Mouse (Mus musculus) left cerebral cortex, adult 2 months (tissue): ENCODE data around the gene Bin2. TPM values are rescaled to one million over a fixed set of nuclear protein-coding genes. Genes with fewer than 3 reads are reported as not detected.

Experiments
- DNase-seq, 2 experiments: peaks; one replicate each; pipeline ENCODE4 v3.0.0; 2021 to 2022; ENCODE audit warnings: low spot score in 2 of 2, mixed read lengths in 1 of 2; ENCODE audit errors: extremely low spot score in 1 of 2
- H3K27ac ChIP-seq: fragments of 200-600 bp; 2 replicates; pipeline ENCODE4 v1.8.1; 2022
- H3K4me3 ChIP-seq: fragments of 200-600 bp; 2 replicates; pipeline ENCODE4 v1.8.1; 2022
- CTCF ChIP-seq: fragments of 200-600 bp; IDR thresholded peaks from 2 replicates; pipeline ENCODE4 v1.8.1; 2022; ENCODE audit warnings: antibody characterized with exemption, mild to moderate bottlenecking, moderate library complexity
- intact Hi-C: fragments of 180-260 bp; cut with DNase I; formaldehyde crosslinking; loops from one replicate; pipeline ENCODE4 v1.15.1; 2025
- total RNA-seq, 2 experiments: library from RNA; stranded (reverse); gene quantifications; 2 replicates each; pipeline ENCODE4 v1.2.3; 2021

Bin2 gene
- total RNA-seq, 2 experiments from 2014 or later, result 3.5 to 6.2 TPM

- no peak for DNase-seq
- H3K27ac ChIP-seq, result no peak overlapping the region
- TF ChIP-seq CTCF, result no peak
- intact Hi-C loops, result loop anchor here (5.0 kb wide), 1 partner anchor 42 kb away; the partner anchor contains the start of gene Smagp
- H3K4me3 ChIP-seq, result no peak overlapping the region
These were observed 9.7 kb upstream of the Bin2 start for GRCm38 (mm10) chr15:100679005-100679404.

GRCm38 (mm10) chr15:100678581-100678980 is 9.2 kb upstream of the Bin2 start:
- Histone ChIP-seq H3K27ac (no peak overlapping the region), H3K4me3 (no peak overlapping the region)
- intact Hi-C loops, result loop anchor here (5.0 kb wide), 1 partner anchor 41 kb away; the partner anchor contains the start of gene Smagp
- no peak for DNase-seq
- TF ChIP-seq CTCF, result no peak

GRCm38 (mm10) chr15:100677675-100678074 is 8.3 kb upstream of the Bin2 start:
- no peak for TF ChIP-seq CTCF
- H3K4me3 ChIP-seq, result no peak overlapping the region
- intact Hi-C loops, result loop anchor here (5.0 kb wide), 1 partner anchor 40 kb away; the partner anchor contains the start of gene Smagp
- DNase-seq, result no peak
- no peak overlapping the region for H3K27ac ChIP-seq

- no peak overlapping the region for H3K27ac ChIP-seq
- intact Hi-C loops, result loop anchor here (5.0 kb wide), 1 partner anchor 39 kb away; the partner anchor contains the start of gene Smagp
- peak; percentile 21 for TF ChIP-seq CTCF
- DNase-seq, result no peak
- H3K4me3 ChIP-seq, result no peak overlapping the region
These were observed 7.2 kb upstream of the Bin2 start for GRCm38 (mm10) chr15:100676521-100676920.

GRCm38 (mm10) chr15:100675486-100675885 is 6.1 kb upstream of the Bin2 start:
- Histone ChIP-seq H3K27ac (no peak overlapping the region), H3K4me3 (no peak overlapping the region)
- TF ChIP-seq CTCF, result no peak
- DNase-seq, result no peak
- intact Hi-C loops, result loop anchor here (5.0 kb wide), 1 partner anchor 38 kb away; the partner anchor contains the start of gene Smagp

GRCm38 (mm10) chr15:100674566-100674965 is 5.2 kb upstream of the Bin2 start:
- TF ChIP-seq CTCF, result no peak
- no peak for DNase-seq
- H3K4me3 ChIP-seq, result no peak overlapping the region
- intact Hi-C loops, result no loop called here
- no peak overlapping the region for H3K27ac ChIP-seq

GRCm38 (mm10) chr15:100673585-100674391 is 4.4 kb upstream of the Bin2 start:
- Histone ChIP-seq H3K27ac (no peak overlapping the region), H3K4me3 (no peak overlapping the region)
- TF ChIP-seq CTCF, result no peak
- no peak for DNase-seq
- intact Hi-C loops, result no loop called here

GRCm38 (mm10) chr15:100670833-100671232 is 1.5 kb upstream of the Bin2 start:
- TF ChIP-seq CTCF, result no peak
- H3K27ac ChIP-seq, result no peak overlapping the region
- H3K4me3 ChIP-seq, result no peak overlapping the region
- intact Hi-C loops, result no loop called here
- no peak for DNase-seq

- no peak for DNase-seq
- TF ChIP-seq CTCF, result no peak
- intact Hi-C loops, result no loop called here
- Histone ChIP-seq H3K27ac (no peak overlapping the region), H3K4me3 (no peak overlapping the region)
These were observed 651 bp upstream of the Bin2 start for GRCm38 (mm10) chr15:100670004-100670403.

- Histone ChIP-seq H3K27ac (no peak overlapping the region), H3K4me3 (no peak overlapping the region)
- intact Hi-C loops, result no loop called here
- no peak for DNase-seq
- TF ChIP-seq CTCF, result no peak
These were observed 1.3 kb downstream of the Bin2 start for GRCm38 (mm10) chr15:100667871-100668545.

GRCm38 (mm10) chr15:100667420-100667819 is 1.9 kb downstream of the Bin2 start:
- H3K27ac ChIP-seq, result no peak overlapping the region
- no peak for TF ChIP-seq CTCF
- H3K4me3 ChIP-seq, result no peak overlapping the region
- DNase-seq, result no peak
- intact Hi-C loops, result no loop called here

GRCm38 (mm10) chr15:100666851-100667250 is 2.5 kb downstream of the Bin2 start:
- Histone ChIP-seq H3K4me3 (no peak overlapping the region), H3K27ac (no peak overlapping the region)
- no peak for DNase-seq
- intact Hi-C loops, result no loop called here
- no peak for TF ChIP-seq CTCF
